Mouse (Mus musculus) G1E (cell line): ENCODE data around the gene Cd300a.

ENCODE experiments used
- CTCF ChIP-seq: IDR thresholded peaks from 2 replicates; pipeline ENCODE4 v1.5.1; 2012; ENCODE audit warnings: low read depth, low read length, inconsistent platforms, mixed read lengths
- GATA1 ChIP-seq: IDR thresholded peaks from 2 replicates; pipeline ENCODE4 v1.6.1; 2012; ENCODE audit warnings: borderline replicate concordance, low read length, inconsistent platforms, mixed read lengths
- GATA2 ChIP-seq: IDR thresholded peaks from 2 replicates; pipeline ENCODE4 v1.6.1; 2012; ENCODE audit warnings: low read depth, low read length, inconsistent platforms, borderline replicate concordance
- POLR2AphosphoS5 ChIP-seq: IDR thresholded peaks from 2 replicates; pipeline ENCODE4 v1.6.1; 2012; ENCODE audit warnings: low read depth, low read length, inconsistent platforms; ENCODE audit not compliant: insufficient replicate concordance
- TAL1 ChIP-seq: conservative IDR thresholded peaks from 2 replicates; pipeline ENCODE4 v1.6.1; 2012; ENCODE audit warnings: low read depth, low read length, inconsistent platforms, mixed read lengths

GRCm38 (mm10) chr11:114884380-114885100 is 5.3 kb upstream of the Cd300a start:
- TF ChIP-seq CTCF (no peak), TAL1 (no peak), POLR2AphosphoS5 (no peak), GATA1 (no peak), GATA2 (no peak)
